Mouse (Mus musculus) embryonic fibroblast, embryonic 13.5 days (primary cell): Measurements from ENCODE around the gene Snta1.

ENCODE experiments used
- CTCF ChIP-seq: IDR thresholded peaks from 2 replicates; pipeline ENCODE4 v1.5.1; 2011; ENCODE audit warnings: mild to moderate bottlenecking, control low read depth, low read length, moderate library complexity, borderline replicate concordance; ENCODE audit not compliant: insufficient read depth
- POLR2A ChIP-seq: IDR thresholded peaks from 2 replicates; pipeline ENCODE4 v1.6.1; 2011; ENCODE audit warnings: low read depth, mild to moderate bottlenecking, control low read depth, low read length, moderate library complexity

DNA sequence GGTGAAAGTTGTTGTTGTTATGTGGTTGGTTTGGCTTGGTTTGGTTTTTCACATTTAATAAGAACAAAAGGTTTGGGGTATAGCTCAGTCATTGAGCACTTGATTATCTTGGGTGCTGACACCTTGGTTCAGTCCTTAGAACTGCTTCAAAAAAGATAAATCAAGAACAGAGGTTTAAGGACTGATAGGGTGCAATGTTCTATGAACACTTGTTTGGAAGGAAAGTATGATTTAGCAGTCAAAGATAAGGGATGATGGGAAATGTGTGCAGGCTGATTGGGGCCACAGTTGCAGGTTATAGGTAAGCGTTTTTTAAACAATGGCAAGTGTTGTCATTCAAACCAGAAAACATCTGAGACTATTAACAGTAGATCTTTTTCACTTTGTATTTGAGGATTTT lies 46.2 kb upstream of the Snta1 start:
- TF ChIP-seq CTCF (no peak), POLR2A (no peak)
